Mouse (Mus musculus): Measurements from ENCODE around the gene Psme4. TPM values are rescaled to one million over a fixed set of nuclear protein-coding genes. Genes with fewer than 3 reads are reported as not detected.
A peak's percentile ranks its signal among the peaks of the same experiment; 100 is the strongest.

Psme4 gene
- total and polyA plus RNA-seq, 3 experiments = 39.1 to 213 (median 189) TPM

- TF ChIP-seq POLR2A (IDR thresholded peaks at IDR 0.05; ENCODE audit: insufficient read depth, low read depth, low read length) (no peak), EP300 (IDR thresholded peaks at IDR 0.05; ENCODE audit: insufficient read depth, low read depth, low read length) (no peak), CTCF (IDR thresholded peaks at IDR 0.05) (no peak)
These were observed 67.3 kb downstream of the Psme4 start for GRCm38 (mm10) chr11:30838793-30839192.

DNA sequence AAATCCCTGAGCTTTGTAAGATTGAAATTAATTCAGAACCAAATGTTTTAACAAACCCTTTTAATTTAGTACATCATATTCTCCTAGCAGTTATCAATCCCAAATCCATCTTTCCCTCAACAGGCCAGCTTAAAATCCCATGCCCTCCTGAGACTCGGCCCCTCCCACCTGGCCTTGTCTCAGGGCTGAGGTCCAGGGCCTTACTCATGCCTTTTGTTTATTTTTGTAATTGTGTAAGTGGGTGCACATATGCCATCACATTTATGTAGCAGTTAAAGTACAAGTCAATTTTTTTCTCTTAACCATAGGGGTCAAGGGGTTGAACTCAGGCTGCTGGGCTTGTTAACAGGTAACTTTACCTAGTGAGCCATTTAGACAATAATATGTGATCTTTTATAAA, 72.8 kb downstream of the Psme4 start:
- TF ChIP-seq EP300 (IDR thresholded peaks at IDR 0.05; ENCODE audit: insufficient read depth, low read depth, low read length) (no peak), CTCF (IDR thresholded peaks at IDR 0.05) (no peak), POLR2A (IDR thresholded peaks at IDR 0.05; ENCODE audit: insufficient read depth, low read depth, low read length) (no peak)
- no peak overlapping the region for H3K9ac ChIP-seq (ENCODE audit: low read depth, low read length)
- intact Hi-C loops (cut with DNase I) = no loop called here
- peaks cover 18% of the 10 kb centered on the region for H3K36me3 ChIP-seq (ENCODE audit: control insufficient read depth, insufficient read depth, low read length)
- H3K27ac ChIP-seq = no peak overlapping the region
- H3K27me3 ChIP-seq (ENCODE audit: control insufficient read depth, insufficient read depth, low read length) = no peaks in the 10 kb centered on the region
- WGBS = 84% methylated on average over 1 of the region's 1 CpGs
- no peaks in the 10 kb centered on the region for H3K79me2 ChIP-seq (replicated peaks; ENCODE audit: control insufficient read depth, insufficient read depth, low read length)
- no peak for DNase-seq
- H3K4me1 ChIP-seq (ENCODE audit: control insufficient read depth, insufficient read depth, low read length) = no peaks in the 10 kb centered on the region
- no peak overlapping the region for H3K4me3 ChIP-seq

More at GRCm38 (mm10) chr11:30838793-30839192, 67.3 kb downstream of the Psme4 start:
- intact Hi-C loops (cut with DNase I) = no loop called here
- H3K36me3 ChIP-seq (ENCODE audit: control insufficient read depth, insufficient read depth, low read length) = peaks cover 9% of the 10 kb centered on the region
- no peaks in the 10 kb centered on the region for H3K27me3 ChIP-seq (ENCODE audit: control insufficient read depth, insufficient read depth, low read length)
- H3K9ac ChIP-seq (ENCODE audit: low read depth, low read length) = no peak overlapping the region
- 81% methylated on average over 2 of the region's 2 CpGs for WGBS
- no peaks in the 10 kb centered on the region for H3K4me1 ChIP-seq (ENCODE audit: control insufficient read depth, insufficient read depth, low read length)
- H3K4me3 ChIP-seq = no peak overlapping the region
- no peak for DNase-seq
- H3K27ac ChIP-seq = no peak overlapping the region
- H3K79me2 ChIP-seq (replicated peaks; ENCODE audit: control insufficient read depth, insufficient read depth, low read length) = no peaks in the 10 kb centered on the region

- TF ChIP-seq CTCF (IDR thresholded peaks at IDR 0.05) (no peak), POLR2A (IDR thresholded peaks at IDR 0.05; ENCODE audit: insufficient read depth, low read depth, low read length) (no peak), EP300 (IDR thresholded peaks at IDR 0.05; ENCODE audit: insufficient read depth, low read depth, low read length) (no peak)
- intact Hi-C loops (cut with DNase I) = no loop called here
- H3K36me3 ChIP-seq (ENCODE audit: control insufficient read depth, insufficient read depth, low read length) = peaks cover 7% of the 10 kb centered on the region
- H3K27ac ChIP-seq = no peak overlapping the region
- no peak overlapping the region for H3K4me3 ChIP-seq
- no peak overlapping the region for H3K9ac ChIP-seq (ENCODE audit: low read depth, low read length)
- no peak for DNase-seq
- H3K4me1 ChIP-seq (ENCODE audit: control insufficient read depth, insufficient read depth, low read length) = no peaks in the 10 kb centered on the region
- no peaks in the 10 kb centered on the region for H3K79me2 ChIP-seq (replicated peaks; ENCODE audit: control insufficient read depth, insufficient read depth, low read length)
- H3K27me3 ChIP-seq (ENCODE audit: control insufficient read depth, insufficient read depth, low read length) = no peaks in the 10 kb centered on the region
These were observed 100.9 kb downstream of the Psme4 start for GRCm38 (mm10) chr11:30872425-30872824.

GRCm38 (mm10) chr11:30885171-30885871, 113.8 kb downstream of the Psme4 start, which contains the start of the genes Gpr75 and Asb3:
Gene Gpr75 (plus strand): TSS chr11:30885358.
Gene Asb3 (plus strand): TSS chr11:30885416.
- intact Hi-C loops (cut with DNase I) = no loop called here

GRCm38 (mm10) chr11:30888153-30888552, 116.6 kb downstream of the Psme4 start:
- H3K79me2 ChIP-seq (replicated peaks; ENCODE audit: control insufficient read depth, insufficient read depth, low read length) = no peaks in the 10 kb centered on the region
- H3K27me3 ChIP-seq (ENCODE audit: control insufficient read depth, insufficient read depth, low read length) = peaks cover 2% of the 10 kb centered on the region; the same call in 1 of the 2 replicates
- H3K27ac ChIP-seq = no peak overlapping the region
- intact Hi-C loops (cut with DNase I) = no loop called here
- H3K4me1 ChIP-seq (ENCODE audit: control insufficient read depth, insufficient read depth, low read length) = no peaks in the 10 kb centered on the region
- DNase-seq = no peak
- no peak overlapping the region for H3K4me3 ChIP-seq
- H3K36me3 ChIP-seq (ENCODE audit: control insufficient read depth, insufficient read depth, low read length) = no peaks in the 10 kb centered on the region
- H3K9ac ChIP-seq (ENCODE audit: low read depth, low read length) = no peak overlapping the region
- no peak for TF ChIP-seq CTCF (IDR thresholded peaks at IDR 0.05)
- TF ChIP-seq EP300 (IDR thresholded peaks at IDR 0.05; ENCODE audit: insufficient read depth, low read depth, low read length) = no peak
- no peak for TF ChIP-seq POLR2A (IDR thresholded peaks at IDR 0.05; ENCODE audit: insufficient read depth, low read depth, low read length)
- WGBS = 87% methylated on average over 2 of the region's 2 CpGs

More at GRCm38 (mm10) chr11:30885171-30885871, 113.8 kb downstream of the Psme4 start, which contains the start of the genes Gpr75 and Asb3:
- H3K4me3 ChIP-seq = peak within 1 kb of the TSS; percentile 44
- peak within 1 kb of the TSS; percentile 32 for H3K9ac ChIP-seq (ENCODE audit: low read depth, low read length)
- H3K27me3 ChIP-seq (ENCODE audit: control insufficient read depth, insufficient read depth, low read length) = peaks cover 2% of the 10 kb centered on the region; the same call in 1 of the 2 replicates
- peak; percentile 60 to 64 for DNase-seq
- no peaks in the 10 kb centered on the region for H3K4me1 ChIP-seq (ENCODE audit: control insufficient read depth, insufficient read depth, low read length)
- WGBS = 8% methylated on average over 41 of the region's 41 CpGs
- no peak within 1 kb of the TSS for H3K27ac ChIP-seq
- TF ChIP-seq POLR2A (IDR thresholded peaks at IDR 0.05; ENCODE audit: insufficient read depth, low read depth, low read length) (no peak), EP300 (IDR thresholded peaks at IDR 0.05; ENCODE audit: insufficient read depth, low read depth, low read length) (0 out of 2 replicates have a peak, but pooled peaks have one; percentile 11), CTCF (IDR thresholded peaks at IDR 0.05) (no peak)
- H3K36me3 ChIP-seq (ENCODE audit: control insufficient read depth, insufficient read depth, low read length) = no peaks in the 10 kb centered on the region
- no peaks in the 10 kb centered on the region for H3K79me2 ChIP-seq (replicated peaks; ENCODE audit: control insufficient read depth, insufficient read depth, low read length)

DNA sequence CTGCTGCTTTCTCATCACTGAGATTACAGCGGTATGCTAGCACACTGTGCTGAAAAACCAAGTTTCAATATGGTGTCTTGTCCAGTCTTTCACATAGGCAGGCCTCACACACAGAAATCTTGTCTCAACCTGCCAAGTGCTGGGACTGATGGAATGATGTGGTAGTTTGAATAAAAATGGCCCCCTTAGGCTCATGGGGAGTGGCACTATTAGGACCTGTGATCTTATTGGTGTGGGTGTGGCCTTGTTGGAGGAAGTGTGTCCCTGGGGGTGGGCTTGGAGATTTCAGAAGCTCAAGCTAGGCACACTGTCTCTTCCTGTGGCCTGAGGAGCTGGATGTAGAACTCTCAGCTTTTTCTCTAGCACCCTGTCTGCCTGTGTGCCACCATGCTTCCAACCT, 124.7 kb downstream of the Psme4 start:
- WGBS = 84% methylated on average over 1 of the region's 1 CpGs
- TF ChIP-seq EP300 (IDR thresholded peaks at IDR 0.05; ENCODE audit: insufficient read depth, low read depth, low read length) (no peak), POLR2A (IDR thresholded peaks at IDR 0.05; ENCODE audit: insufficient read depth, low read depth, low read length) (no peak), CTCF (IDR thresholded peaks at IDR 0.05) (no peak)
- Histone ChIP-seq H3K9ac (ENCODE audit: low read depth, low read length) (no peak overlapping the region), H3K27me3 (ENCODE audit: control insufficient read depth, insufficient read depth, low read length) (no peaks in the 10 kb centered on the region), H3K36me3 (ENCODE audit: control insufficient read depth, insufficient read depth, low read length) (no peaks in the 10 kb centered on the region), H3K79me2 (replicated peaks; ENCODE audit: control insufficient read depth, insufficient read depth, low read length) (no peaks in the 10 kb centered on the region), H3K27ac (no peak overlapping the region), H3K4me1 (ENCODE audit: control insufficient read depth, insufficient read depth, low read length) (no peaks in the 10 kb centered on the region), H3K4me3 (no peak overlapping the region)
- intact Hi-C loops (cut with DNase I) = no loop called here
- DNase-seq = no peak

All from heart, adult 2 months (tissue).